Mouse (Mus musculus) kidney, embryonic 14.5 days (tissue): ENCODE measurements at regions not wholly inside any gene's neighbourhood (a gene's known extent, or its start where the extent isn't known, plus 50 kb on each side); places are given as distances from the start of the nearest gene placed in this dataset.

Source experiments
- ATAC-seq: fragments of 200-750 bp; cut with Nextera tagmentation; 2 replicates; pipeline ENCODE4 v1.8.0; 2017; ENCODE audit warnings: moderate number of reproducible peaks, mild to moderate bottlenecking, moderate TSS enrichment, moderate library complexity; ENCODE audit not compliant: low FRiP score, low TSS enrichment
- H3K27ac ChIP-seq: fragments of 300-500 bp; sonication (generic); 2 replicates; pipeline ENCODE4 v1.5.1; 2014; ENCODE audit warnings: low read depth, mild to moderate bottlenecking, low read length, moderate library complexity, mixed read lengths
- H3K27me3 ChIP-seq: fragments of 300-500 bp; sonication (generic); 2 replicates; pipeline ENCODE4 v1.6.1; 2014; ENCODE audit warnings: mild to moderate bottlenecking, low read length; ENCODE audit not compliant: control insufficient read depth, insufficient read depth
- H3K36me3 ChIP-seq: fragments of 300-500 bp; sonication (generic); 2 replicates; pipeline ENCODE4 v1.6.1; 2014; ENCODE audit warnings: low read length, mixed read lengths; ENCODE audit not compliant: control insufficient read depth, insufficient read depth
- H3K4me1 ChIP-seq: fragments of 300-500 bp; sonication (generic); 2 replicates; pipeline ENCODE4 v1.6.1; 2014; ENCODE audit warnings: low read length, mixed read lengths; ENCODE audit not compliant: control insufficient read depth, insufficient read depth
- H3K4me2 ChIP-seq: fragments of 300-500 bp; sonication (generic); replicated peaks from 2 replicates; pipeline ENCODE4 v1.6.1; 2014; ENCODE audit warnings: low read depth, mild to moderate bottlenecking, low read length
- H3K4me3 ChIP-seq: fragments of 300-500 bp; sonication (generic); 2 replicates; pipeline ENCODE4 v1.5.1; 2014; ENCODE audit warnings: mild to moderate bottlenecking, low read length
- H3K9ac ChIP-seq: fragments of 300-500 bp; sonication (generic); 2 replicates; pipeline ENCODE4 v1.6.1; 2014; ENCODE audit warnings: low read depth, mild to moderate bottlenecking, low read length, moderate library complexity
- H3K9me3 ChIP-seq: fragments of 300-500 bp; sonication (generic); 2 replicates; pipeline ENCODE4 v1.6.1; 2016; ENCODE audit warnings: low read length; ENCODE audit not compliant: control insufficient read depth
- WGBS: fragments of 180-500 bp; shearing (Covaris S2); extraction: QIAGEN DNeasy Blood & Tissue Kit; methylation state at CpG from one replicate; pipeline ENCODE4 v1.1.7; 2014; 5-methylcytosine and 5-hydroxymethylcytosine counted together

DNA sequence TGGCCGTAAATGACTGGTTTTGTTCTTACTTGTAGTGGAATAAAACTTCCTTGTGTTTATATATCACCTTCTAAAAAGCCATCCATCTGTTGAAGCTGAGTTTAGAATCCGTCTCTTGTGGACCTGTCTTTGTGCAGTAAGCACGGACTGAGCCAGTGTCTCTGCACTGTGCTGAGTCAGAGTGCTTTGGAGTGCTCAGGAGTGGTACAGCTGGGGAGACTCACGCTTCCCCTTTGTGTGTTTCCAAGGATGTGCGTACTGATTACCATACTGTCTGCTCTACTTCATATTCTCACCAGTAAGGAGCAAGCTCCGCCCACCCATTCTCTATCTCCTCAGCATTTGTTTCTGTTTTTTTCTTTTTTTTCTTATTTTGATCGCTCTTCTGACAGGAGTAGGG, 175.9 kb upstream of the Nr5a2 start:
- H3K36me3 ChIP-seq = no peaks in the 10 kb centered on the region
- H3K9ac ChIP-seq = no peak overlapping the region
- H3K4me2 ChIP-seq = no peak overlapping the region
- H3K4me3 ChIP-seq = no peak overlapping the region
- WGBS = 79% methylated on average over 7 of the region's 7 CpGs
- no peaks in the 10 kb centered on the region for H3K9me3 ChIP-seq
- ATAC-seq = no peak
- H3K27ac ChIP-seq = no peak overlapping the region
- 0 out of 2 replicates have a peak, but pooled peaks cover 3% of the 10 kb centered on the region for H3K27me3 ChIP-seq
- H3K4me1 ChIP-seq = peaks cover 2% of the 10 kb centered on the region; the same call in 1 of the 2 replicates

GRCm38 (mm10) chr1:137133734-137134133, 173.5 kb upstream of the Nr5a2 start:
- H3K36me3 ChIP-seq = no peaks in the 10 kb centered on the region
- no peak overlapping the region for H3K4me3 ChIP-seq
- WGBS = 16% methylated on average over 7 of the region's 7 CpGs
- H3K9me3 ChIP-seq = no peaks in the 10 kb centered on the region
- H3K9ac ChIP-seq = no peak overlapping the region
- no peak overlapping the region for H3K27ac ChIP-seq
- ATAC-seq = no peak
- H3K27me3 ChIP-seq = 0 out of 2 replicates have a peak, but pooled peaks cover 3% of the 10 kb centered on the region
- no peaks in the 10 kb centered on the region for H3K4me1 ChIP-seq
- no peak overlapping the region for H3K4me2 ChIP-seq

DNA sequence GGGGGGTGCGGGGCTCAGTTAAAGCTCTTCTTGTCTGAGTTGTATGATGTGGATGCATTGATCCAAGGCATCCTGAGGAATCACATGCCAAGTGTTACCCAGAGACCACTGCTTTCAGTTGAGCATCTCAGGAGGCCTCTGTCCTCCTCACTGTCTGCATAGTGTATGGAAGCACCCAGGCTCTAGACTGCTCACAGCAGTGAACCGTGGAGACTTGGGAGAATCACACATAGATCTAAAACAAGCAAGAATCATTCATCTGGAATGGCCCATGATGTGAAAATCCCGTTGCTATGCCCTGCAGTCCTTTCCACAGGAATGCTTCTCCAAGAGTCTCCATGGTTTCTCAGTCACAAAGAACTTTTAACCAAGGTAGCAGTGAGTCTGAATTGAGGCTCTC, 170.0 kb upstream of the Nr5a2 start:
- WGBS = 66% methylated on average over 3 of the region's 3 CpGs
- no peaks in the 10 kb centered on the region for H3K36me3 ChIP-seq
- no peaks in the 10 kb centered on the region for H3K4me1 ChIP-seq
- H3K27ac ChIP-seq = no peak overlapping the region
- H3K9ac ChIP-seq = no peak overlapping the region
- no peak overlapping the region for H3K4me3 ChIP-seq
- no peaks in the 10 kb centered on the region for H3K9me3 ChIP-seq
- no peak overlapping the region for H3K4me2 ChIP-seq
- ATAC-seq = no peak
- peaks cover 3% of the 10 kb centered on the region; the same call in 1 of the 2 replicates for H3K27me3 ChIP-seq

DNA sequence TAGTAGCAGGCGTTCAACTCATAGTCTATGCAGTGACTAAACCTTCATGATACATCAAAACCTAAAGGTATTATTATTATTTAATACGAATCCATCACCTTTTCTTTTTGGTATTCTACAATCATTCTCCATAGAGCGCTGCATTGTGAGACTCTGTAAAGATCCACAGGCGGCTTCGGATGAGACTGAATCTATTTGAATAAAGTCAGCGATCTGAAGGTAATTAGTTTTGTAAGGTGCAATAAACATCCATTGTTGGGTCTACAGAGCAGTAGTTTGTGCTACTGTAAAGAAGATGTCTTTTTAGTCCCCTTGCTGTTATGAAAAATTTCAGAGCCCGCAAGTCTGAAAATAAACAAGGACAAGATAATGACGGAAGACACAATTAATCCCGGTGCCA, 168.9 kb upstream of the Nr5a2 start:
- no peaks in the 10 kb centered on the region for H3K9me3 ChIP-seq

DNA sequence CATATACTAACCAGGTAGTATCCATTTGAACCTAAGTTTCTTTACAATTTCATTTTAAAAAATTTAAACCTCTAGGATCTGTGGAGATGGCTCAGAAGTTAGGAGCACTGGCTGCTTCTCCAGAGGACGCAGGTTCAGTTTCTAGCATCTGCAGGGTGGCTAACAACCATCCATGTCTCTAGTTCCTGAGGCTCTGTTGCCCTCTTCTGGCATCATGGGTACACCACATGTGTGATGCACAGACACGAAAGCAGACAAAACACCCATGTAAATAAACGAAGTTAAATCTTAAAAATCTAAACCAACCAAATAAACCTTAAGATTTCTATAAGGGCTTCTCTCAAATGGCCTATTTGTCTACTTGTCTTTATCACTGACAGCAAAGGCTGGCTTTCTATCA, 157.6 kb upstream of the Nr5a2 start:
- ATAC-seq = no peak
- Histone ChIP-seq H3K4me1 (no peaks in the 10 kb centered on the region), H3K4me2 (no peak overlapping the region), H3K27ac (no peak overlapping the region), H3K4me3 (no peak overlapping the region), H3K9me3 (no peaks in the 10 kb centered on the region), H3K27me3 (no peaks in the 10 kb centered on the region), H3K36me3 (no peaks in the 10 kb centered on the region), H3K9ac (no peak overlapping the region)
- 80% methylated on average over 3 of the region's 3 CpGs for WGBS

More for the DNA sequence above, 168.9 kb upstream of the Nr5a2 start:
- Histone ChIP-seq H3K27me3 (peaks cover 3% of the 10 kb centered on the region; the same call in 1 of the 2 replicates), H3K4me1 (no peaks in the 10 kb centered on the region), H3K4me3 (no peak overlapping the region), H3K9ac (no peak overlapping the region), H3K4me2 (no peak overlapping the region), H3K27ac (no peak overlapping the region), H3K36me3 (no peaks in the 10 kb centered on the region)
- ATAC-seq = no peak
- WGBS = 94% methylated on average over 9 of the region's 9 CpGs

DNA sequence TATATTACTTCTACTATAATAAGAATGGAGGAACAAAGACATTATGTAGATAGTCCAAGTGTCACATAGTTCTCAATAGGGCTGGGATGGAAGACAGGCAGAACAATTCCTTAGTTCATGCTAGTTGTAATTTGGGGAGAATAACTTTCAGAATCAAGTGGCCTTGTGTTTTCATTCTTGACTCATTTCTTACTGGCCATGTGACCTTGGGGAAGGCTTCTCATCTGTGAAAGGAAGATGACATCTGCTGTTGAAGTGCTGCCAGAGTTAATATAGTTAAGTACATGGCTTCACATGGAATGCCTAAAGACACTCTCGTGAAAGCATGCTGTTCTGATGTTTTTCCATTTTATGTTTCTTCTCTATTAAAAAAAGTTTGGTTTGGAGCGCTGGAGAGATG, 146.2 kb upstream of the Nr5a2 start:
- ATAC-seq = no peak
- Histone ChIP-seq H3K36me3 (no peaks in the 10 kb centered on the region), H3K4me3 (no peak overlapping the region), H3K27ac (no peak overlapping the region), H3K9ac (no peak overlapping the region), H3K4me2 (no peak overlapping the region), H3K4me1 (no peaks in the 10 kb centered on the region), H3K9me3 (no peaks in the 10 kb centered on the region), H3K27me3 (no peaks in the 10 kb centered on the region)
- 85% methylated on average over 2 of the region's 2 CpGs for WGBS

DNA sequence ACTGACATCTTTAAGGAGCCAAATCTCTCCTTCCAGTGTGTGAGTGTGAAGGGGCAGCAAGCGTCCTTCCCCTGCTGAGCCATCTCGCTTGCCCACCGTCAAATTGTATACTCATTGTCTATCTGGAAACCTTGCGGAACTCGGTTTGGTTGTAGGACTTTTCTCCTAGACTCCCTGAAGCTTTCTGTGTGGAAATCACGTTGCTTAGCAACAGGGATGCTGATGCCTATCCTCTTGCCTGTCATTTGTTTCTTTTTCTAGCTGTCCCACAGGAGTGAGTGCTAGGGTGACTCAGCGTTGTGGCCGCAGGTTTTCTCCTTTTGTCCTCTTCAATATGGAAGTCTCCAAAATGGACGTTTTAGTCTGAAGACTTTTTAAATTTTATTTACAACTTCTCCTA, 131.5 kb upstream of the Nr5a2 start:
- H3K27ac ChIP-seq = no peak overlapping the region
- H3K27me3 ChIP-seq = no peaks in the 10 kb centered on the region
- no peak for ATAC-seq
- H3K36me3 ChIP-seq = no peaks in the 10 kb centered on the region
- H3K4me2 ChIP-seq = no peak overlapping the region
- no peaks in the 10 kb centered on the region for H3K9me3 ChIP-seq
- no peak overlapping the region for H3K4me3 ChIP-seq
- H3K9ac ChIP-seq = no peak overlapping the region
- H3K4me1 ChIP-seq = no peaks in the 10 kb centered on the region
- 39% methylated on average over 9 of the region's 9 CpGs for WGBS

DNA sequence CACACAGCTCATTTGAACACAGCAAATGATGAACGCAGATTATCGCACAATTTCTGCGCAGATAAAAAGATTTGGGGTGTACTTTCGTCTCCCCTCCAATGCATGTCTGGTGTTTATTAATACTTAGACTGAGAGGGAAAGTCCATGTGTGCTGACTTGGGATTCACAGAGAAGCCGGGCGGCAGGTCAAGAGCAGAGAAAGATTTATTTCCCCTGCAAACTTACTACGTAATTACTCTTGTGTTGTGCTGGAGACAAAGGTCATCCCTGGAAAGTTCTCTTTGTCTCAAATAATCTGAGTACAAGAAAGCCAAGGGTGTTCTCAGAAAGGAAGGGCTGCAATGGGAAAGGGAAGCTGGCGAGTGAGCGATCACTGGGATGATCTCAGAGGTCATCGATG, 127.9 kb upstream of the Nr5a2 start:
- no peak for ATAC-seq

GRCm38 (mm10) chr1:137086766-137087165, 126.5 kb upstream of the Nr5a2 start:
- Histone ChIP-seq H3K9ac (no peak overlapping the region), H3K27me3 (no peaks in the 10 kb centered on the region), H3K4me1 (no peaks in the 10 kb centered on the region), H3K4me2 (no peak overlapping the region), H3K4me3 (no peak overlapping the region), H3K9me3 (no peaks in the 10 kb centered on the region), H3K27ac (no peak overlapping the region), H3K36me3 (no peaks in the 10 kb centered on the region)
- 93% methylated on average over 3 of the region's 3 CpGs for WGBS
- ATAC-seq = no peak

More for the DNA sequence above, 127.9 kb upstream of the Nr5a2 start:
- Histone ChIP-seq H3K4me2 (no peak overlapping the region), H3K36me3 (no peaks in the 10 kb centered on the region), H3K4me1 (no peaks in the 10 kb centered on the region), H3K27ac (no peak overlapping the region), H3K27me3 (no peaks in the 10 kb centered on the region), H3K9ac (no peak overlapping the region), H3K9me3 (no peaks in the 10 kb centered on the region), H3K4me3 (no peak overlapping the region)
- 51% methylated on average over 10 of the region's 10 CpGs for WGBS

DNA sequence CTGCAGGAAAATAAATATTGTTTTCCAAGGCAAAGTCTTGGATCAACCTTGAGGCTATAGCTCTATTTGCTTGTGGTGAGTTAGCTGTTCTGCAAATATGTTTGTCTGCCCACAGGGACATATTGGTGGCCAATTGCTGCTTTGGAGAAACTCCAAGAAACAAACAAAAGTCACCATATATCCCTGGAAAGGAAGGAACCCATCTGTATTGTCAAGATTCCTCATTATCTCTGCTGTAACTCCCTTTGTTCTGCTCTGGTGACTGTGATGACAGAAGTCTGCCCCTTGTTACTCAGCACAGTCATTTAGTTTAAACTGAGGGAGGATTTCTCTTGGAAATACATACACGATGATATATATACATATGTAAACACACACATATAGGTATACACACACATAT, 123.3 kb upstream of the Nr5a2 start:
- Histone ChIP-seq H3K9me3 (no peaks in the 10 kb centered on the region), H3K36me3 (no peaks in the 10 kb centered on the region), H3K4me3 (no peak overlapping the region), H3K27me3 (no peaks in the 10 kb centered on the region), H3K4me2 (no peak overlapping the region), H3K27ac (no peak overlapping the region), H3K9ac (no peak overlapping the region), H3K4me1 (no peaks in the 10 kb centered on the region)
- 26% methylated on average over 1 of the region's 1 CpGs for WGBS
- ATAC-seq = no peak
